Mouse (Mus musculus) ES-Bruce4 (cell line): ENCODE results near the gene C3. TPM values are rescaled to one million over a fixed set of nuclear protein-coding genes. Genes with fewer than 3 reads are reported as not detected.
A peak's percentile ranks its signal among the peaks of the same experiment; 100 is the strongest.

Experiments used
- H3K27ac ChIP-seq: 2 replicates; pipeline ENCODE4 v1.5.1; 2012; ENCODE audit warnings: low read length, inconsistent platforms; ENCODE audit not compliant: insufficient read depth
- H3K27me3 ChIP-seq: 2 replicates; pipeline ENCODE4 v1.6.1; 2012; ENCODE audit warnings: mild to moderate bottlenecking, low read length, inconsistent platforms; ENCODE audit not compliant: control insufficient read depth, poor library complexity, insufficient read depth, severe bottlenecking
- H3K36me3 ChIP-seq: 2 replicates; pipeline ENCODE4 v1.6.1; 2012; ENCODE audit warnings: inconsistent platforms, mild to moderate bottlenecking, low read length, moderate library complexity; ENCODE audit not compliant: control insufficient read depth, poor library complexity, insufficient read depth, severe bottlenecking
- H3K4me1 ChIP-seq: one replicate; pipeline ENCODE4 v1.8.1; 2011; ENCODE audit warnings: low read length; ENCODE audit not compliant: control insufficient read depth, insufficient read depth
- H3K4me3 ChIP-seq: 2 replicates; pipeline ENCODE4 v1.5.1; 2011; ENCODE audit warnings: low read depth, mild to moderate bottlenecking, low read length
- H3K9ac ChIP-seq: 2 replicates; pipeline ENCODE4 v1.6.1; 2012; ENCODE audit warnings: low read depth, mild to moderate bottlenecking, inconsistent platforms; ENCODE audit not compliant: poor library complexity, severe bottlenecking
- H3K9me3 ChIP-seq: replicated peaks from 2 replicates; pipeline ENCODE4 v1.6.1; 2012; ENCODE audit warnings: mild to moderate bottlenecking, low read length, inconsistent platforms; ENCODE audit not compliant: control insufficient read depth, poor library complexity, insufficient read depth, severe bottlenecking
- CTCF ChIP-seq: IDR thresholded peaks from one replicate; pipeline ENCODE4 v1.8.1; 2011; ENCODE audit warnings: low read depth, low read length
- EP300 ChIP-seq: IDR thresholded peaks from 2 replicates; pipeline ENCODE4 v1.6.1; 2011; ENCODE audit warnings: low read depth, low read length; ENCODE audit not compliant: insufficient read depth
- POLR2A ChIP-seq: IDR thresholded peaks from one replicate; pipeline ENCODE4 v1.8.1; 2011; ENCODE audit warnings: low read length; ENCODE audit not compliant: insufficient read depth
- polyA plus RNA-seq: library from polyadenylated mRNA; stranded (reverse); fragments of >200 nt; gene quantifications from 2 replicates; pipeline ENCODE4 v1.2.4, GENCODE M21; 2011; ENCODE audit warnings: low read depth; ENCODE audit not compliant: missing spikeins, insufficient read depth, insufficient read length

C3 gene
- 0.94 TPM in 1 of 2 replicates, not detected in the other for polyA plus RNA-seq

- Histone ChIP-seq H3K9ac (no peak within 1 kb of the TSS), H3K36me3 (no peaks in the 10 kb centered on the region), H3K4me3 (no peak within 1 kb of the TSS), H3K4me1 (no peaks in the 10 kb centered on the region), H3K27ac (no peak within 1 kb of the TSS), H3K27me3 (no peaks in the 10 kb centered on the region), H3K9me3 (no peaks in the 10 kb centered on the region)
- TF ChIP-seq POLR2A, result no peak
- TF ChIP-seq EP300, result no peak
- no peak for TF ChIP-seq CTCF
These were observed at the start of gene C3 for GRCm38 (mm10) chr17:57228014-57228413. Gene C3, minus strand, starts transcription at chr17:57228136.

- H3K27ac ChIP-seq, result no peak overlapping the region
- H3K9ac ChIP-seq, result no peak overlapping the region
- no peaks in the 10 kb centered on the region for H3K36me3 ChIP-seq
- TF ChIP-seq EP300 (no peak), POLR2A (no peak), CTCF (peak; percentile 85)
- peak overlapping the region; percentile 79 for H3K4me3 ChIP-seq
- H3K9me3 ChIP-seq, result no peaks in the 10 kb centered on the region
- no peaks in the 10 kb centered on the region for H3K4me1 ChIP-seq
- H3K27me3 ChIP-seq, result no peaks in the 10 kb centered on the region
These were observed 48.7 kb upstream of the C3 start for GRCm38 (mm10) chr17:57276634-57277121.

- H3K4me3 ChIP-seq, result peak overlapping the region; percentile 44
- TF ChIP-seq EP300, result no peak
- no peak for TF ChIP-seq POLR2A
- TF ChIP-seq CTCF, result no peak
- no peaks in the 10 kb centered on the region for H3K27me3 ChIP-seq
- no peaks in the 10 kb centered on the region for H3K4me1 ChIP-seq
- H3K9ac ChIP-seq, result no peak overlapping the region
- peaks cover 3% of the 10 kb centered on the region; the same call in 1 of the 2 replicates for H3K9me3 ChIP-seq
- no peaks in the 10 kb centered on the region for H3K36me3 ChIP-seq
- no peak overlapping the region for H3K27ac ChIP-seq
These were observed 48.0 kb upstream of the C3 start for GRCm38 (mm10) chr17:57275997-57276351.

DNA sequence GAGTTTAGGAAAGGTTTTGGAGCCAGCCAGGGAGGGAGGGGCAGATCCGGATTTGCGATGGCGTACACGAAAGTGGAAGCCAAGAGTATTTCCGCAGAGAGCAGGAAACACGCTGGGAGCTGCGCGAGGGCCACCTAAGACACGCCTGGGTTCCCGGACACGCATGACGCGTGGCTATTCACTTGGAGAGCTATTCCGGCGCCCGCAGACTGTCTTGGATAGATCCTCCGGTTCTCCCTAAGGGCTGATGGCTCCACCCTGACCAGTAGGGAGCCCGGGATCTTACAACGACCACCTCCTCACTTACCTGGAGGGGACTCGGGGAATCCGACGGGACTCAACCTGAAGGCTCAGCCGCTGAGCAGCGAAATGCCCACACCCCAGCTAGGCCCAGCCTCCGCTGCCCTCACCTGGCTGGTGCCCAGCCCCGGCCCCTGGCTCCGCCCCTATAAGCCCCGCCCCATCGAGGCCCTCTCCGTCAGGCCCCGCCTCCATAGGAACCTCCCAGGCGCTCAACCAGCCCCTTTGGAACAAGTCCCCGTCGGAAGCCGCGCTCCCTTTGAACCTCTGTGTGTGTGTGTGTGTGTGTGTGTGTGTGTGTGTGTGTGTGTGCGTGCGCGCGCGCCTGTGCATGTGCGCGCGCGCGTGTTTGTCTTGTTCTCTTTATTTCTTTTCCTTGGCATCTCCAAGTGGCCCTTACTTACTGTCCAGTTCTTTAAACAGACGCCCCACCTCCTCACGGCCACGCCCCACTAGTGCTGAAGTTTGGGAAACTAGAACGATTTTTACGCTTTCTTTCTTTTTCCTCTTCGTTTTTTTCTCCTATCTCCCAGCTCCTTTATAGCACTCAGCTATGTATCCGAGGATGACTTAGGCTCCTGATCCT is 47.4 kb upstream of the C3 start:
- Histone ChIP-seq H3K4me3 (peak overlapping the region; percentile 90), H3K4me1 (no peaks in the 10 kb centered on the region), H3K36me3 (no peaks in the 10 kb centered on the region), H3K27ac (no peak overlapping the region), H3K9me3 (peaks cover 5% of the 10 kb centered on the region; the same call in 1 of the 2 replicates), H3K9ac (peak overlapping the region; percentile 28), H3K27me3 (no peaks in the 10 kb centered on the region)
- TF ChIP-seq EP300, result no peak
- TF ChIP-seq POLR2A, result peak; percentile 31

- Histone ChIP-seq H3K36me3 (no peaks in the 10 kb centered on the region), H3K27me3 (no peaks in the 10 kb centered on the region), H3K4me3 (peak overlapping the region; percentile 90), H3K4me1 (no peaks in the 10 kb centered on the region), H3K9me3 (peaks cover 5% of the 10 kb centered on the region; the same call in 1 of the 2 replicates), H3K27ac (no peak overlapping the region), H3K9ac (peak overlapping the region; percentile 28)
- TF ChIP-seq EP300 (no peak), POLR2A (no peak), CTCF (no peak)
These were observed 46.8 kb upstream of the C3 start for GRCm38 (mm10) chr17:57274686-57275085.

DNA sequence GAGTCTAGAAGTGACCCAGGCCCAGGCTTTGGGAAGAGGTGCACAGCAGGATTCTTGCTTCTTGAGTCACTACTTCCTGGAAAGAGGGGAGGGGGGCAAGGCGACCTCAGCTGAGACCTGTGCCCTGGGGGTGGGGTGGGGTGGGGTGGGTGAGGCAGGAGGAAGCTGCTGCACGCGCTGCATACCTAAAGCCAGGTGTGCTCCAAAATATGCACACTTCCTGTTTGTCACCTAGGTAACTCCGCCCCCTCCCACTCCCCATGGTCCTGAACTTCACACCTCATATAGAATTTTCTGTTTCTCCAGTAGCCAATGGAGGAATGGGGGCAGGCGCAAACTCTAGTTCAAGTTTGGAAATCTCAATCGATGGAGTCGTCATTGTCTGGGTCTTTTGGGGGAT is 45.9 kb upstream of the C3 start:
- no peak overlapping the region for H3K9ac ChIP-seq
- H3K4me3 ChIP-seq, result no peak overlapping the region
- TF ChIP-seq POLR2A (no peak), EP300 (0 out of 2 replicates have a peak, but pooled peaks have one; percentile 73), CTCF (no peak)
- no peaks in the 10 kb centered on the region for H3K36me3 ChIP-seq
- H3K9me3 ChIP-seq, result peaks cover 5% of the 10 kb centered on the region; the same call in 1 of the 2 replicates
- no peaks in the 10 kb centered on the region for H3K4me1 ChIP-seq
- H3K27ac ChIP-seq, result no peak overlapping the region
- no peaks in the 10 kb centered on the region for H3K27me3 ChIP-seq
